Mouse (Mus musculus) liver, embryonic 16.5 days (tissue): ENCODE results near the gene Nlrc4. TPM values are rescaled to one million over a fixed set of nuclear protein-coding genes. Genes with fewer than 3 reads are reported as not detected.

Experiments used
- ATAC-seq: fragments of 200-750 bp; cut with Nextera tagmentation; 2 replicates; pipeline ENCODE4 v1.8.0; 2017; ENCODE audit warnings: low read depth, mild to moderate bottlenecking, moderate number of reproducible peaks, moderate library complexity
- H3K27ac ChIP-seq: fragments of 300-500 bp; sonication (generic); 2 replicates; pipeline ENCODE4 v1.5.1; 2014; ENCODE audit warnings: mild to moderate bottlenecking, low read length
- H3K27me3 ChIP-seq: fragments of 300-500 bp; sonication (generic); 2 replicates; pipeline ENCODE4 v1.6.1; 2014; ENCODE audit warnings: low read depth, low read length, mixed read lengths; ENCODE audit not compliant: control insufficient read depth, insufficient read depth
- H3K36me3 ChIP-seq: fragments of 300-500 bp; sonication (generic); 2 replicates; pipeline ENCODE4 v1.6.1; 2014; ENCODE audit warnings: mild to moderate bottlenecking; ENCODE audit not compliant: control insufficient read depth, insufficient read depth
- H3K4me1 ChIP-seq: fragments of 300-500 bp; sonication (generic); 2 replicates; pipeline ENCODE4 v1.6.1; 2014; ENCODE audit warnings: low read depth, low read length, mixed read lengths; ENCODE audit not compliant: control insufficient read depth
- H3K4me2 ChIP-seq: fragments of 300-500 bp; sonication (generic); 2 replicates; pipeline ENCODE4 v1.6.1; 2014; ENCODE audit warnings: low read depth, low read length, mixed read lengths
- H3K4me3 ChIP-seq: fragments of 300-500 bp; sonication (generic); 2 replicates; pipeline ENCODE4 v1.5.1; 2014; ENCODE audit warnings: low read depth, mild to moderate bottlenecking, low read length
- H3K9ac ChIP-seq: fragments of 300-500 bp; sonication (generic); 2 replicates; pipeline ENCODE4 v1.6.1; 2014; ENCODE audit warnings: low read depth, low read length
- H3K9me3 ChIP-seq: fragments of 300-500 bp; sonication (generic); replicated peaks from 2 replicates; pipeline ENCODE4 v1.6.1; 2016; ENCODE audit warnings: low read length; ENCODE audit not compliant: control insufficient read depth
- WGBS: fragments of 180-500 bp; shearing (Covaris S2); extraction: QIAGEN DNeasy Blood & Tissue Kit; methylation state at CpG from one replicate; pipeline ENCODE4 v1.1.7; 2014; ENCODE audit not compliant: insufficient replicate concordance; 5-methylcytosine and 5-hydroxymethylcytosine counted together
- polyA plus RNA-seq: library from polyadenylated mRNA; unstranded; fragments of >200 nt; fragmentation: Nextera tagmentation; extraction: Ambion mirVana; gene quantifications from 2 replicates; pipeline ENCODE4 v1.2.1, GENCODE M21; 2015

Gene Nlrc4
- polyA plus RNA-seq, 1 experiment from 2014 or later, result 0.44 TPM

DNA sequence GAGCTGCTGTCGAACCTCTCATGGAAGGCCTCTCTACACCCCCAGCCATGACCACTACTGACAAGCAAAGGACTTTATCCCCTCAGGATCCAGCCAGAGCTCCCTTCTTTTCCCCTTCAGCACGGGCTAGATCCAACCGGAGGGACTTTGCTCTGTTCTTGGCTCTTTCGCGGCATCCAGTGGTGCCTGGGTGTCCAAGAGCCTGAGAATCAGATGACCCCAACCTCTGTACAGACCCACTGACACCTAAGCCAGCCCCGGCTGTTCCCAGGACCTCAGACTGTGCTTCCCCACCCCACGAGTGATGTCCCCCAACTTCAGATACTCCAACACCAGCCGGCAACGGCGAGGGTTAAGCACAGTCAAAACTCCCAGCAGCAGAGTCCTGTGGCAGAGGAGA lies 9.2 kb downstream of the Nlrc4 start:
- no peak overlapping the region for H3K9ac ChIP-seq
- no peak overlapping the region for H3K27ac ChIP-seq
- no peaks in the 10 kb centered on the region for H3K9me3 ChIP-seq
- H3K4me3 ChIP-seq, result no peak overlapping the region
- H3K27me3 ChIP-seq, result no peaks in the 10 kb centered on the region
- no peak for ATAC-seq
- WGBS, result 71% methylated on average over 10 of the region's 10 CpGs
- H3K4me1 ChIP-seq, result no peaks in the 10 kb centered on the region
- no peaks in the 10 kb centered on the region for H3K36me3 ChIP-seq
- H3K4me2 ChIP-seq, result no peak overlapping the region

DNA sequence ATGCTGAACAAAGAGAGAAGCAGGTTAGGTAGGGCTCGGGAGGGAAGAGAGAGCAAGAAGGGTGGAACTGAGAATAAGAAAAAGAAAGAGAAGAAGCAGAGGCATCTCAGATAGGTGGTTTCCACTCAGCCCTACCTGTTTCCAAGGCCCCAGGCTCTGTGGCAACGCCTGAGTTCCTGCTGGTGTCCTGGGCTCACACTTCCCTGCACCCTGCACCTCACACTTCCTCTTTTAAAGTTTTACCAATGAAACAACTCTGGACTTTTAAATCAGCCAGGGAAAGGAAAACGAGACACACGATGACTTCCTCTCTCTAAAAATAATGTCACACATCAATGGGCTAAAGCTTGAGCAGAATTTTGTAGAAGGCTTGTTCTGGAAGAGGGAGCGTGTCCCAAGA lies 18.5 kb downstream of the Nlrc4 start:
- 26% methylated on average over 5 of the region's 5 CpGs for WGBS
- Histone ChIP-seq H3K9ac (no peak overlapping the region), H3K27me3 (no peaks in the 10 kb centered on the region), H3K27ac (no peak overlapping the region), H3K9me3 (no peaks in the 10 kb centered on the region), H3K36me3 (no peaks in the 10 kb centered on the region), H3K4me2 (no peak overlapping the region), H3K4me3 (no peak overlapping the region), H3K4me1 (no peaks in the 10 kb centered on the region; the same call in 1 of the 2 replicates)
- ATAC-seq, result no peak

DNA sequence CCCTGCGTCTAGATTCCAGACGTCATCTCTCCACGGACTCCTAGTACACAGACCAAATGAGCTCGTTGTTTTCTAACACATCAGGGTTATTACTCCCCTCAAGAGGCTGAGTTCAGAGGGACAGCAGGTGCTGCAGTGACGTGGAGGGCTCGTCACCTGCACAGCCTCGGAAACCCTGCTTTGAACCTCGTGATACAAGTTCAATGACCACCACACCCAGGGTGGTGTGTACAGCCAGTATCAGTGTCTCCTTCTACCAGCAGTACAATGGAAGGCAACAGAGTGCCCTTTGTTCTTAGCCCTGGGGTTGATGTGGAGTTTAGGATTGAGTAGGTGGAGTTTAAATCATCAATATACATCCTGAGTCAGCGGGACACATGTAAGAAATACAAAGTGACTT lies 21.2 kb downstream of the Nlrc4 start:
- Histone ChIP-seq H3K36me3 (no peaks in the 10 kb centered on the region), H3K9ac (no peak overlapping the region), H3K4me1 (no peaks in the 10 kb centered on the region; the same call in 1 of the 2 replicates), H3K27me3 (no peaks in the 10 kb centered on the region), H3K9me3 (no peaks in the 10 kb centered on the region), H3K27ac (no peak overlapping the region), H3K4me2 (no peak overlapping the region), H3K4me3 (no peak overlapping the region)
- 71% methylated on average over 9 of the region's 9 CpGs for WGBS
- no peak for ATAC-seq

DNA sequence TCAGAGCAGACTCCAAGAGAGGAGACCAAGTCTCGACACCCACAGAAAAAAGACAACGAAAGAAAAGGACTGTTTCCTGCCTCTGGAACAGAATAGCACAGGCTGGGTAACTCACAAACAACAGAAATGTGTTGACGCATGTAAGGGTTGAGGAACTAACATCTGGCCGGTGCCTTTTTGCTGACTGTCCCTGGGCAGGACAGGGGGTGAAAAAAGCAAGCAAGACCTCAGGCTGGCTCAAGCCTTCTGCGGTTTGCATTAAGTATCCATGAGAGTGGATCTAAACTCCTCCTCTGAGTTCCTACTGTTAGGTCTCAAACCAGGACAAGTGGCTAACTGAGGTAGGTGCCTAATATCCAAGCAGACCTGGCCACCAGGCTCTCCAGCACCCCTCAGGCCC lies 26.3 kb downstream of the Nlrc4 start:
- no peak for ATAC-seq

DNA sequence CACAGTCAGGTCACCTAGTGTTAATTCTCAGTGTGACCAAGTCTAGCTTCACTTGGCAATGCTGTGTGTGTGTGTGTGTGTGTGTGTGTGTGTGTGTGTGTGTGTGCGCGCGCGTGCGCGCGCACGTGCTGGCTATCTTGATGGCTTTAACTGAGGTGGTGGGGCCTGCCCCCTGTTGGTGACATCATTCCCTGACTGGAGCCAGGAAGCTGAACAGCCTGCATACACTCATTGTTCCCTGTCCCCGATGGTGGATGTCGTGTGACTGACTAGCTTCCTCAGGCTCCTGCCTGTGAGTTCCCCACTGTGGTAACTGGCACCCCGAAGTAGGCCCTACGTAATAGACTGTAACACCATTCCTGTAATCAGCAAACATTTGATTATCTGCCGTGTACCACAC lies 27.5 kb downstream of the Nlrc4 start:
- Histone ChIP-seq H3K4me3 (no peak overlapping the region), H3K4me1 (no peaks in the 10 kb centered on the region), H3K36me3 (peaks cover 3% of the 10 kb centered on the region; the same call in 1 of the 2 replicates), H3K27ac (no peak overlapping the region), H3K4me2 (no peak overlapping the region), H3K9me3 (no peaks in the 10 kb centered on the region), H3K9ac (no peak overlapping the region), H3K27me3 (no peaks in the 10 kb centered on the region)
- peak; percentile 41 for ATAC-seq
- WGBS, result 65% methylated on average over 12 of the region's 13 CpGs

More for the DNA sequence above, 26.3 kb downstream of the Nlrc4 start:
- no peak overlapping the region for H3K27ac ChIP-seq
- no peak overlapping the region for H3K9ac ChIP-seq
- H3K4me2 ChIP-seq, result no peak overlapping the region
- no peak overlapping the region for H3K4me3 ChIP-seq
- no peaks in the 10 kb centered on the region for H3K9me3 ChIP-seq
- no peaks in the 10 kb centered on the region for H3K4me1 ChIP-seq
- 64% methylated on average over 5 of the region's 5 CpGs for WGBS
- no peaks in the 10 kb centered on the region for H3K36me3 ChIP-seq
- no peaks in the 10 kb centered on the region for H3K27me3 ChIP-seq

DNA sequence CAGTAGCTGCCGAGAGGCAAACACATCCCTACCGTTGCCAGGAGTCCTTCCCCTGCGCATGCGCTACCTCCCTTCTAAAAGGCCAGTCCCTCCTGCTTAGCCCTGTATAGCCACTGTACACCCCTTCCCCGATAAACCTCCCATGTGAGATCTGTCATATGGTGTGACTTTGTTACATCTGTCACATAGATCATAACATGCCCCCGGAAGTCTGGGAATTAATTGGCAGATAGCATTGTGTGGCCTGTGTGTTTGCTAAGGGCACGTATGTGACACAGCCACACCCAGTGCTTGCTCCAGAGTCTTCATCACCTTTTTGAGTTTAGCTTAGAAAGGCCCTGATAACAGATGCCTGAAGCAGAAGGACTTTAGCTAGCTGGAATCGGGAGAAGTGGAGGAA lies 28.9 kb downstream of the Nlrc4 start:
- Histone ChIP-seq H3K9ac (no peak overlapping the region), H3K9me3 (no peaks in the 10 kb centered on the region), H3K4me1 (no peaks in the 10 kb centered on the region), H3K4me2 (no peak overlapping the region), H3K27ac (no peak overlapping the region), H3K36me3 (peaks cover 3% of the 10 kb centered on the region; the same call in 1 of the 2 replicates), H3K4me3 (no peak overlapping the region), H3K27me3 (no peaks in the 10 kb centered on the region)
- ATAC-seq, result no peak
- 68% methylated on average over 8 of the region's 8 CpGs for WGBS

DNA sequence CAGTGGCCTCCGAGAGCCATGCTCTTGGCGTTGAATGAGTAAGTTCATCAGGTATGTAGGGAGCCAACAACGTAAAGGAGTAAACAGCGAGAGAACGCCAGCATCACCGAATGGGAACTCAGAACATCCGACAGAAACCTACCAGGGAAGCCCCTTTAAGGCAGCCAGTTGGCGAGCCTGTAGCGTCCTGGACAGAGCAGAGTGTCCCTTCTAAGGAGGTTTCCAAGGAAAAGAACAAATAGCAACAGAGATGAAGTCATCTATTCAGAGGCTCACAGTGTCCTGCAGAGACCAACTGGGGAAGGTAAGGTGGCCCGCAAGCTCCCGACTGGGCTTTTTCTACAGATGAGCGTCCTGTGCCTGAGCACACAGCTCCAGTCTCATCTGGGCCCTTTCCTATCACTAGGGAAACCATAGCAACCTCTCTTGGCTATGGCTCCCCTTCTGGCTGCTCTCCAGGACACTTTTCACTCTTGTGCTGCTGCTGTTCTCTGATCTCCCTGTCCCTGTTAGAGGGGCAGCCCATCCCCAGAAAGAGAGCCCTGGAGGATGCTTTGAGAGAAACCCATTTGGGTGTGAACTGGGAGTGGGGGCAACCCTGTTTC lies 34.4 kb downstream of the Nlrc4 start:
- ATAC-seq, result no peak
- no peak overlapping the region for H3K9ac ChIP-seq
- H3K4me2 ChIP-seq, result no peak overlapping the region
- H3K4me1 ChIP-seq, result no peaks in the 10 kb centered on the region
- no peak overlapping the region for H3K27ac ChIP-seq
- H3K27me3 ChIP-seq, result no peaks in the 10 kb centered on the region
- no peak overlapping the region for H3K4me3 ChIP-seq
- 85% methylated on average over 12 of the region's 12 CpGs for WGBS
- H3K36me3 ChIP-seq, result peaks cover 13% of the 10 kb centered on the region
- H3K9me3 ChIP-seq, result no peaks in the 10 kb centered on the region

DNA sequence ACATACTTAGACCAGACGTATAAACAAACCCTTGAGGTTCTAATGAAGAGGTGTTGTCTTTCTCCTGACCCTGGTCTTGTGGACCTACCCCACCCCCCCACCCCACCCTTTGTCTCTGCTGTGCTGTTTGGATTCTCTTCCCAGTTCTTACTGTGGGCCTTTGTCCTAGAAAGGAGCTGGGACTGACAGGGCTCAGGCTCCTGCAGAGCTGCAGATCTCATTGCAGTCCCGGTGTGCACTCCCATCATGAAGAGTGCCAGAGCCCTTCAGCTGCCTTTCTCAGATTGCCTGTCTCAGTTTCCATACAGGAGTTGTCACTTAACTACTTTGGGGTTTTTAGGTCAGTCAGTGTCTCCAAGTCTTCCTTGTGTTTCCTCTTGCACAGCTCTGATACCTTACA lies 38.3 kb downstream of the Nlrc4 start:
- 83% methylated on average over 2 of the region's 2 CpGs for WGBS
- no peak overlapping the region for H3K27ac ChIP-seq
- H3K4me2 ChIP-seq, result no peak overlapping the region
- H3K36me3 ChIP-seq, result peaks cover 13% of the 10 kb centered on the region; the same call in 1 of the 2 replicates
- H3K9me3 ChIP-seq, result no peaks in the 10 kb centered on the region
- H3K4me1 ChIP-seq, result no peaks in the 10 kb centered on the region
- H3K27me3 ChIP-seq, result no peaks in the 10 kb centered on the region
- H3K4me3 ChIP-seq, result no peak overlapping the region
- H3K9ac ChIP-seq, result no peak overlapping the region
- no peak for ATAC-seq

DNA sequence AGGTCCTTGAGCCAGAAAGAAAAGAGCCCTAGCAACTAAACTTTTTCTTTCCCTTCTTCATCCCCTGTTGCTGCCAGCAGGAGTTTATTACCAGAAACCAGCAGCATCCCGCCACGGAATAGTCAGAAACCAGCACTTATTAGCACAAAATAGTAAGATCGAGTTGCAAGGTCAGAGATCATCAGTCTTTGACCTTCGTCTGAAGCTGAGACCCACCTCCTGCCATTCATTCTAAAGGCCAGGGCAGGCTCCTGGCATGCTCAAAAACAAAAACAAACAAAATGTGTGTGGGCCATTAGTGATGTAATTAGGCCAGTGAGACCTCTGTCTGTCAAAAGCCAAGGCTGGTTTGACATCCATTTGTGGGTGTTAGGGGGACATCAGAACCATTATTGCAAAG lies 40.8 kb downstream of the Nlrc4 start:
- Histone ChIP-seq H3K9ac (no peak overlapping the region), H3K4me3 (no peak overlapping the region), H3K4me2 (no peak overlapping the region), H3K4me1 (no peaks in the 10 kb centered on the region), H3K9me3 (no peaks in the 10 kb centered on the region), H3K27me3 (no peaks in the 10 kb centered on the region), H3K27ac (no peak overlapping the region), H3K36me3 (peaks cover 17% of the 10 kb centered on the region)
- WGBS, result 64% methylated on average over 4 of the region's 4 CpGs
- ATAC-seq, result no peak
